Mouse (Mus musculus) liver, embryonic 14.5 days (tissue): ENCODE measurements around the gene Fam221a.

ENCODE experiments used
- CTCF ChIP-seq: IDR thresholded peaks from 2 replicates; pipeline ENCODE4 v1.5.1; 2016; ENCODE audit warnings: antibody characterized with exemption, low read depth, control low read depth
- EP300 ChIP-seq: IDR thresholded peaks from 2 replicates; pipeline ENCODE4 v1.6.1; 2016; ENCODE audit warnings: antibody characterized with exemption, low read depth

- no peak for TF ChIP-seq CTCF
- TF ChIP-seq EP300: no peak
Observed at GRCm38 (mm10) chr6:49378328-49378727, 10.8 kb downstream of the Fam221a start.
